Mouse (Mus musculus) erythroblast, embryonic 14.5 days (primary cell): ENCODE measurements around the gene Fezf1. TPM values are rescaled to one million over a fixed set of nuclear protein-coding genes. Genes with fewer than 3 reads are reported as not detected.

Experiments
- H3K27me3 ChIP-seq: 2 replicates; pipeline ENCODE4 v1.6.1; 2012; ENCODE audit warnings: inconsistent platforms; ENCODE audit not compliant: control insufficient read depth
- H3K36me3 ChIP-seq: 2 replicates; pipeline ENCODE4 v1.6.1; 2012; ENCODE audit warnings: mild to moderate bottlenecking, inconsistent platforms; ENCODE audit not compliant: control insufficient read depth
- H3K4me1 ChIP-seq: 2 replicates; pipeline ENCODE4 v1.6.1; 2012; ENCODE audit warnings: inconsistent platforms; ENCODE audit not compliant: control insufficient read depth
- H3K4me3 ChIP-seq: replicated peaks from 2 replicates; pipeline ENCODE3; 2012; ENCODE audit warnings: moderate library complexity, mild to moderate bottlenecking, inconsistent platforms
- H3K9me3 ChIP-seq: 2 replicates; pipeline ENCODE4 v1.6.1; 2012; ENCODE audit warnings: low read length, inconsistent platforms, mixed read lengths; ENCODE audit not compliant: control insufficient read depth
- GATA1 ChIP-seq: IDR thresholded peaks from 2 replicates; pipeline ENCODE4 v1.6.1; 2012; ENCODE audit warnings: low read length, inconsistent platforms, mixed read lengths
- TAL1 ChIP-seq: IDR thresholded peaks from 3 replicates; pipeline ENCODE4 v1.6.1; 2012; ENCODE audit warnings: low read length, inconsistent platforms, mixed read lengths
- polyA plus RNA-seq: library from polyadenylated mRNA; stranded (reverse); fragments of >175 nt; gene quantifications from 2 replicates; pipeline ENCODE4 v1.2.3, GENCODE M21; 2012

The Fezf1 gene
- polyA plus RNA-seq, 1 experiment: not detected

GRCm38 (mm10) chr6:23260016-23260737 lies 12.0 kb upstream of the Fezf1 start:
- peaks cover 54% of the 10 kb centered on the region for H3K27me3 ChIP-seq

GRCm38 (mm10) chr6:23257981-23258380 lies 9.8 kb upstream of the Fezf1 start:
- peaks cover 76% of the 10 kb centered on the region for H3K27me3 ChIP-seq
- no peak overlapping the region for H3K4me3 ChIP-seq
- H3K4me1 ChIP-seq: no peaks in the 10 kb centered on the region
- no peak for TF ChIP-seq GATA1
- TF ChIP-seq TAL1: no peak
- H3K9me3 ChIP-seq: peaks cover 4% of the 10 kb centered on the region; the same call in 1 of the 2 replicates
- no peaks in the 10 kb centered on the region for H3K36me3 ChIP-seq

More at GRCm38 (mm10) chr6:23260016-23260737, 12.0 kb upstream of the Fezf1 start:
- Histone ChIP-seq H3K4me3 (no peak overlapping the region), H3K9me3 (no peaks in the 10 kb centered on the region), H3K4me1 (no peaks in the 10 kb centered on the region), H3K36me3 (no peaks in the 10 kb centered on the region)
- TF ChIP-seq TAL1 (no peak), GATA1 (no peak)

DNA sequence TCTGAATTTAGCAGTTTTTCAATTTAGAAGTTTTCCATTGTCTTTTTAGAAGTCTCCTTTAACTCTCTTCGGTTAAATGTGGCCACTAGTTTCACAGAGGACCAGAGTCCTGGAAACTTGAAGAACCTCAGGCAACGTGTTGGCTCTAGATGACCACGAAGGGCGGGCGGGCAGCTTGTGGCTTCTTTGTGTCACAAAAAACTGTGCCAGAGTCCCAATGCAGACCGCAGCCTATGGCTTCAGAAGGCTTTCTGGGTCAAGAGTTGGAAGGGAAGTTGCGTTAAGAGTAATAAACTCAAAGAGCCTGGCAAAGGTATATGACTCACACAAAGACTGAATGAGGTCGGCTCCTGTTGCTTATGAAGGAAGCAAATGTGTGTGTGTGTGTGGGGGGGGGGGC lies 7.0 kb upstream of the Fezf1 start:
- TF ChIP-seq GATA1: no peak
- no peak for TF ChIP-seq TAL1
- Histone ChIP-seq H3K9me3 (peaks cover 4% of the 10 kb centered on the region; the same call in 1 of the 2 replicates), H3K4me1 (no peaks in the 10 kb centered on the region), H3K4me3 (no peak overlapping the region), H3K27me3 (peaks cover 87% of the 10 kb centered on the region), H3K36me3 (no peaks in the 10 kb centered on the region)

- Histone ChIP-seq H3K4me1 (no peaks in the 10 kb centered on the region), H3K27me3 (peaks cover 87% of the 10 kb centered on the region), H3K9me3 (peaks cover 4% of the 10 kb centered on the region; the same call in 1 of the 2 replicates), H3K4me3 (no peak overlapping the region), H3K36me3 (no peaks in the 10 kb centered on the region)
- TF ChIP-seq GATA1 (no peak), TAL1 (no peak)
These were observed 6.5 kb upstream of the Fezf1 start for GRCm38 (mm10) chr6:23254644-23255043.

DNA sequence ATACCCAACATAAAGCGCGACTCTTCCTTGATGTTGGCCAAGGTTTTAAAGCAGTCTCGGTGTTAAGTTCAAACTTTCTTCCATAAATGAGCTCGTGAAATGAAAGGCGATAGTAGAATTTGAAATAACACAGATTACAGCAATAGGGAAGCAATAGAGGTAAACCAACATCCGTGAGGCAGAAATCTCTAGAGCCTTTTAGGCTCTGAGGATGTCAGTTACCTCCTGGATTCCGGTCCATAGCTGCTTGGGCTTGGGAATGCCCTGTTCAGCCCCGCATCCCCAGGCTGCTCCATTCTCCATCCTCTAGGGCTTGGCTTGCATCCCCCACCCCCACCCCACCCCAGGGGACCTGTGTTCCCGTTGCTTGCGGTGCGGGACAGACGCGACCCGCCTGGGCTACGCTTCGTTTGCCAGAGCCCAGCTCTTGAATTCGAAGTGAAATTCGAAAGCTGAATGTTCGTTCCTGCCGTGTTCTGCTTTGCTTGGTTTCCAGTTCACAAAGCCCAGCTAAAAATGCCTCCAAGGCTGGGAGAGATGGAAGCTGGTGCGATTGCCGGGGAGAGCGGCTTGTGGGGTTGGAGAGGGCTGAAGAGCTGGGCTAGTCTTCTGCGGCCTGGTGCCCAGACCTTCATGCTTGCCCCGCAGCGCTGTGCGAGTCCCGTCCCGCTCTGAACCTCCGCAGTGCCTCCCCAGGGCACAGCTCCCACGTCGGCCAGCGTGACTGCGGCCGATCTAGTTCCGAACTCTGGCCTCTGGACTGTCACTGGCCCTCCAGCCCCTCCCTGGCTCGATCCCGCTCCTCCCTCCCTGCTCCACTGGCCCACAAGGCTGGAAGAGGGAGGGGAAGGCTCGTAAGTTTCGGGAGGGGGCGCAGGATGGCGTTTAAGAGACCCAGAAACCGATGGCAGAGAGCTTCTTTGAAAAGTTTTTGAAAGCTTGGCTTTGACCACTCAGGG lies 5.5 kb upstream of the Fezf1 start:
- Histone ChIP-seq H3K4me1 (no peaks in the 10 kb centered on the region), H3K4me3 (no peak overlapping the region), H3K9me3 (peaks cover 4% of the 10 kb centered on the region; the same call in 1 of the 2 replicates), H3K36me3 (no peaks in the 10 kb centered on the region), H3K27me3 (peaks cover 88% of the 10 kb centered on the region)
- no peak for TF ChIP-seq TAL1
- TF ChIP-seq GATA1: no peak

DNA sequence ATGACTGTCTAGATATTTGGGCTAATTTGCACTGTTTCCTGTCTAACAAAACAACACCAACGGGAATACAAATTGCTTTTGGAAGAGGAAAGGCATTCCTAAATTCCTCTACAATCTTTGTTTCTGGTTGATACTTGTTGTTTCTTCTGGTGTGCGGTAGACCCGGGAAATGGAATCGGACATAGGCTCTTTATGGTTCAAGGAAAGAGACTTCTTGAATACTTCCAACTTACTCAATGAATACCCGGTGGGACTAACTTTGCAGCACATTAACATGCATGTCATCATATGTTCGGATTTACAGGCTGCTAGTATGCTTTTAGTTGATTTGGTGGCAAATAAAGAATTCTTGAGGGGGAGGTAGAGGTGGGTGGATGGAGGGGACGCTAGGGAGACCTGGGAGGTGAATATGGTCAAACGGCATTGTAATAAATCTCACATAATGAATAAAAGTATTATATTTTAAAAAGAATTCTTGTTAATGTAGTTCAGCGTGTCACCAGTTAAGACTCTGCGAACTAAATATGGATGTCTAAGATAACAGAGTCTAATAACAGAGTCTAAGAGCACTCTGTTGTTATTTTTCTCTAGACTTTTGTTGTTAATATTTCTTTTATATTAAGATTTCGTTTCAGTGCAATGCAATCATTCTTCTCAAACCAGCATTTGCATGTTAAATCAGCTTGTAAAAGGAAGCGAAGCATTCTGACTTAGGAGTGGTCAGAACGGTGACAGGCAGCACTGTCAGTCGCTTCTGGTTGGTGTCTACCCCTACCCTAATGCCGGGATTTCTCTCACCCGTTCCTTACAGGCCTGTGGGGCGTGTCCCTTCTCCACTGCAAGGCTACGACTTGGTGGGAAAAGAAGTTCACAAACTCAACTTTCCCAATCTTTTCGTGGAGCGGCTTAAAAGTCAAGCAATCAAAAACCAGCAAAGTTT lies 4.3 kb upstream of the Fezf1 start:
- peaks cover 8% of the 10 kb centered on the region; the same call in 1 of the 2 replicates for H3K9me3 ChIP-seq
- H3K4me1 ChIP-seq: no peaks in the 10 kb centered on the region
- H3K36me3 ChIP-seq: no peaks in the 10 kb centered on the region
- no peak for TF ChIP-seq TAL1
- TF ChIP-seq GATA1: no peak
- no peak overlapping the region for H3K4me3 ChIP-seq
- H3K27me3 ChIP-seq: peaks cover 89% of the 10 kb centered on the region

- H3K9me3 ChIP-seq: peaks cover 8% of the 10 kb centered on the region; the same call in 1 of the 2 replicates
- H3K4me3 ChIP-seq: no peak overlapping the region
- no peaks in the 10 kb centered on the region for H3K36me3 ChIP-seq
- no peak for TF ChIP-seq TAL1
- TF ChIP-seq GATA1: no peak
- H3K4me1 ChIP-seq: no peaks in the 10 kb centered on the region
- H3K27me3 ChIP-seq: peaks cover 97% of the 10 kb centered on the region
These were observed 3.3 kb upstream of the Fezf1 start for GRCm38 (mm10) chr6:23251431-23251830.

GRCm38 (mm10) chr6:23250288-23250955 lies 2.3 kb upstream of the Fezf1 start:
- Histone ChIP-seq H3K36me3 (no peaks in the 10 kb centered on the region), H3K9me3 (peaks cover 8% of the 10 kb centered on the region; the same call in 1 of the 2 replicates), H3K4me3 (no peak overlapping the region), H3K27me3 (peaks cover 97% of the 10 kb centered on the region), H3K4me1 (no peaks in the 10 kb centered on the region)
- TF ChIP-seq GATA1 (no peak), TAL1 (no peak)
